Mouse (Mus musculus) CD4-positive helper T cell, adult 2 months (primary cell): ENCODE data around the gene Map3k5.

Source experiments
- DNase-seq: peaks from one replicate; pipeline ENCODE4 v3.0.0-alpha.2; 2012; ENCODE audit warnings: low read depth, missing footprints, low spot score

Map3k5 gene

DNA sequence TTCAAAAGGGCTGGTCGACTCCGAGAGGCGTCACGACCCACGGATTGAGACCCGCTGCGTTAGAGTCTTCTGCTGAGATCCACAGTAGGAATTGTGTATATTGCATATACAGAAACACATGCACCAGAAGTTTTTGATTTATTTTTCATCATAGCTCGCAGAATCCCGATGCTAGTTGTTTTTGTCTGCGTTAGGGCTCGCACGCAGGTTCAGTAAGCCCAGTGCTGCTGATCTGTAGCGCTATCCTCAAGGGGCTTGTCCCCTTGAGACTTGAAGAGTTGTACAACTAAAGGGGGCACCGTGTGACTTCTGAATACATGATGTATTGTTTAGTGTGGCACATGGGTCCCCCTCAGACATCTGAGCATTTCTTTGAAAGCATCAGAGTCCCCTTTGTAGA lies 172.8 kb downstream of the Map3k5 start:
- DNase-seq = no peak

DNA sequence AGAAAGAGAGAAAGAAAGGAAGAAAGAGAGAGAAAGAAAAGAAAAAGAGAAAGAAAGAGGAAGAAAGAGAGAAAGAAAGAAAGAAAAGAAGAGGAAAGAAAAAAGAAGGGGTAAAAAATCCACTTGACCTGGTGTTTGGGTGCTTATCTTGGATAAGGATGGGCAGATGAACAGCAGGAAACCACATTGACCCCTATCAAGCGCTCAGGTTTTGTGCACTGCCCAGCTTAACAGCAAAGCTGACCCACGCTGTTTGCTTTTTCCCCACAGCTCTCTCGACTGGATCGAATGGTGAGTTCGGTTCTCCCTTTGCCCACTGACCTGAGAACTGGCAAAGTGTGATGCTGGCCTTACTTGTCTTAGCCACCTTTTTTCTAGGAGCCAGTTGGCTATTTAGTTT lies 177.2 kb downstream of the Map3k5 start:
- no peak for DNase-seq

DNA sequence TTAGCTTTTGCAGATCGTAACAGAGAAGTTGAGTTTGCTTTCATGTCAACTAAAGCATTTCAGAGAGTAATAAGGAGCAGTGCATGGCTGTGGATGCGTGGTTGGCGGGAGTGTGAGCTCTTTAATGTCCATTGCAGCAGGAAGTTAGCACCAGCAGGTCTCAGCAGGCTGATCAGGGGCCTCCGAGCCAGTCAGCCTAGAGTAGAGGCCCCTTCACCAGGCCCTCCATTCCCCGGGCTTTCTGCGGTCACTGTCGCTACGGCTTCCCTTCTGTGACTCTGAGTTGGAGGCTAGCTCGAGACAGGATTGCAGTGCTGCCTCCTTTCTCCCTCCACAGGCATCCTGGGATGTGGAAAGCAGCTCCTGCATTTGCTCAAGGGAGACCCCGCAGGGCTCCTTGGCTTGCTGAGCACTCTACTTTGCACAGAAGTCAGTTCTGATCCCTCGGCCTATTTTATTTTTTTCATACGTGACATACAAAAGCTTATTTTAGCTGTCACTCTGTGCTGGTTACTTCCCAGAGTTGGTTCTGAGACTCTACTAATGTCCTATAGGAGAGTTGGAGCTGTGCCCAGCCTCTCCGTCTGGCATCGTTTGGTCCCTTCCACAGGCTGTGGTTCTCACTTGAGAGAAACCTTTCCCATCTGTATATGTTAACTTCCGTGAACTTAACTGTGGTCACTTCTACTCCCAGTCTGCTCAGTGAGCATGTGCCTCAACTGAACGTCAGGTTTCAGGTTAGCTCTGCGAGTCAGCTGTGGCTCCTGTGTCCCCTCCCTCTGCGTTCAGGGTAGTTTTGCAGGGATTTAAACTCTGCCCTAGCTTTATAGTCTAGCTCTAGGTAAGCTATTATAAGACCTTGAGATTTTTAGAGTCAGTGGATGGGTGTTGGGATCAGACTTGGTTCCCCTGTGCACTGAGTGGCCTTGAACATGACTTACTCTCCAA lies 178.0 kb downstream of the Map3k5 start:
- DNase-seq = no peak

DNA sequence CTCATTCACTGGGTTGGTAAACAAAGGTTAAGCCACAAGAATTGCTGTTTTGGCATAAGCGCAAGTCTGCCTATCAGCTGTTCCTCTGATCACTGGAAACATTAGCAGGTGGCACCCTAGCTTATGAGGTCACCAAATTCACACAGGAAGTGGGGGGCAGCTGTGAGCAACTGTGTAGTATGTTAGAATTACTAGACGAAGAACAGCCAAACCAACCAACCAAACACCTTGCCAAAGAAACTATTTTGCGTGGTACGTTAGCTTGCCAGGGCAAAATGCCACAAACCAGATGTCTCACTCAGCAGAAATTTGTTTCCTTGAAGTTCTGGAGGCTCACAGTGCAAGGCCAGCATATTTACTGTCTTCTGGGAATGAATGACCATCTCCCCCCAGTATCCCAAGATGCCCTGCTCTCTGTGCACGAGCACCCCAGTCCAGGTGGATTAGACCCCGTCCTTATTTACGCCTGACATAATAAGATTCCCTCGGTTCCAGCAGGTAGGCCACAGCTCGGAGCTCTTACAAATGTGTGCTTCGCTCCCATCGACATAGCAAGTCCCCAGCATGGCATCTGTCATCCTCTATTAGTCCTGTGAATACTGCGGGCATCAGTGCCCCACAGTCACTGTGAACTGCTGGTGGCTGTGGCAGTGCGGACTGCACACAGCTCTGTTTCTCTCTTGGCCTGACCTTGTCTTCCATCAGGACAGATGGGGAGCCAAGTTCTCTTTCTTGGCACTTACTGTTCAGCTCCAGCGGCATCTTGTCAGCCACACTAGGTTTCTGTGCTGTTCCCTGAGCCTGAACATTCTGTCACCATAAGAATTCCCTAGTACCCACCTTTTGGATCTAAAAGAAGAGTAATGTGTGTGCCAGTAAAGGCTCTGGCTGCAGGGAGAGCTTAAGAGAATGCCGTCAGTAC lies 185.5 kb downstream of the Map3k5 start:
- peak; percentile 65 for DNase-seq

DNA sequence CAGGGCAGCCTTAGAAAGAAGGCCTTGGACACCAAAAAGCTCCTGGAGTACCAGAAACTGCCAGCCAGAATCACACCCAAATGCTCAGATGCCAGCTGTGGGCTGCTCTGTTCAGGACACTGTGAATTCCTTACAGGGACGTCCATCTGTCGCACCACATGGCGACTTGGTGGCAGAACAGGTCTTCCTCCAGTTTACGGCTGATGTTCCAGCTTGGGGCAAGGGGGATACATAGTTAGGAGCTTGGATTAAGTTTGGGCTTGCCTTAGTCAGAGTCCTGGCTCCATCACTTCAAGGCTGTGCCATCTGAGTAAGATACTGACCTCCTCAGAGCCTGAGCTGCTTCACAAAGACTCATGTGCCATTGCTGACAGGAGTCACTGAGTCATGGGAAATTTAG lies 187.7 kb downstream of the Map3k5 start:
- DNase-seq = no peak

DNA sequence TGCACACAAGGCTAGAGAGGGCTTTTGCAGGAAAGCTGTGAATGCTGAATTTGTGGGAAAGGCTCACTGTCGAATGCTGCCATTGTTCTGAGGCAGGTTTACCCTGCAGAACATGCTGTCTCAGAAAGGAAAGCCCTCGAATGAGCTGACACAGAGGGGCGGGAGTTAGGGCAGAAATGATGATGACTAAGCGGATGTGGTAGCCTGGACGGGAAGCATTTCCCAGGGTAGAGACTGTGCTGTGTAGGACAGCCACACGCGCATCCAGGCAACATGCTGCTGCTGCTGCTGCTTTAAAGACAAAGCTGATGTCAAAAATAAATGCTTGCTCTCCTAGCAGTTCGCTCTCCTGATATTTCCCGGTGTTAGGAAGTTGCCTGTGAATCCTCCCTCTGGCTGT lies 189.1 kb downstream of the Map3k5 start:
- peak; percentile 54 for DNase-seq

DNA sequence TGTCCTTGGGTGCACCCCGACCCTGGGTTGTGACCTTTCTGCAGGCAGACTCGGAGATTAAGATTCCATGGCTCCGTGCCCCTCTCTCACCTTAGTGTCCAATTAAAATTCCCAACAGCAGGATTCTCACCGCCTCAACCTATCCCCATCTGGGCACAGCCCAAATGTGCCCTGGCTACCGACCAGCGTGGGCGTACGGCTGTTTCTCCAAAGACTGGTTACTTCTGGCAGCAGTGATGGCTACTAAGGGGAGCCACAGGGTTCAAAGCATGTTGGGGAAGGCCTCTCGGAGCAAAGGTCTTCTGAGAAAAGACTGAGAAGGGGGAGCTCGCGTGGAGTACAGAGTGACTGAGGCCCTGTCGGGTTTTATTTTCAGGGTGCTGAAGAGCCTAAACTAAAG lies 190.3 kb downstream of the Map3k5 start:
- no peak for DNase-seq

DNA sequence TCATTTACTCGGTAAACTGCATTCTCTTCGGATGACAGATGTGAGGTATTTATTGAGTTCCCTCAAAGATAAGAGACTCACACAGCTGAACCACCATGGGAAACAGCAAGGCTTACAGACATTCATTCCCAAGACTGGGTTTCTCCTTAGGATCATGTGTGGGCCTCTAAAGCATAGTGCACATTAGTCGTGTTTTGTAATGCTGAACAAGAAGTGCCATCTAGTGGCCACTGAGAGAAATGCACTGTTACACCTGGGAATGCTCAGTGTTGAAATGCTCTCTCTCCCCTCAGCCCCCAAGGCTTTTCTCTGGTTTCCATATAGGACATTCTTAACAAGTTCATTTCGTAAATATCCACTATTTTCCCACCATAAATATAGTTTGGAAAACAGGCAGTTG lies 191.0 kb downstream of the Map3k5 start:
- peak; percentile 50 for DNase-seq

DNA sequence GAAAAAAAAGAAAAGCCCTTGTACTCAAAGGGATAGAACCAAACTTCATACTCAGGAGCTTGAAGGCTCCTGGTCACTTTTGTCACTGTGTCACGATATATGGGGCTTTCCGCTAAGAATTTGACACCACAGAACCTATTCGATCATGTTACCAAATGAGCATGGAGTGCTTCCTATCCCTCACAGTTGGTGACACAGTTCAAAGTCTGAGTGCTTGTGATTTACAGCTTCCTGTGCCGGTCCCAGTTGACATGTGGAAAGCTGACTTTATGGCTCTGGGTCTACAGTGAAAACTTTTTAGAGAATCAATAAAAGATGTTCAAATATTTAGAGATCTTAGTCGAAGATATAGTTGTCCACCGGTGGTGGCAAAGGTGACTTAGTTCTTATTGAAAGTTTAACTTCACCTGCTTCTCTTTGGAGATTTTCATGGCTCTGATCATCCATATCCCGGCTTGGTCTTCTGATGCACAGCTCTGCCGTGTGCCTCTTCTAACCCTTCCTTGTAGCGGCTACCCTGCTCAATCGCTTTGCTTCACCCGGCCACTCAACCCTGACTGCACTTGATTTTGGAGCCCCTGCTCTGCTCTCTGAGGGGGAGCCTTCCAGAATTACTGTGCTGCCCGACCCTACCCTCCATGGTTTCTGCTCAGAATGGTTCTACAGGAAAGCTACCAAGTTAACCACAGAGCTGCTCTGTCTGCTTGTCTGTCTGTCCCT lies 198.8 kb downstream of the Map3k5 start:
- no peak for DNase-seq

DNA sequence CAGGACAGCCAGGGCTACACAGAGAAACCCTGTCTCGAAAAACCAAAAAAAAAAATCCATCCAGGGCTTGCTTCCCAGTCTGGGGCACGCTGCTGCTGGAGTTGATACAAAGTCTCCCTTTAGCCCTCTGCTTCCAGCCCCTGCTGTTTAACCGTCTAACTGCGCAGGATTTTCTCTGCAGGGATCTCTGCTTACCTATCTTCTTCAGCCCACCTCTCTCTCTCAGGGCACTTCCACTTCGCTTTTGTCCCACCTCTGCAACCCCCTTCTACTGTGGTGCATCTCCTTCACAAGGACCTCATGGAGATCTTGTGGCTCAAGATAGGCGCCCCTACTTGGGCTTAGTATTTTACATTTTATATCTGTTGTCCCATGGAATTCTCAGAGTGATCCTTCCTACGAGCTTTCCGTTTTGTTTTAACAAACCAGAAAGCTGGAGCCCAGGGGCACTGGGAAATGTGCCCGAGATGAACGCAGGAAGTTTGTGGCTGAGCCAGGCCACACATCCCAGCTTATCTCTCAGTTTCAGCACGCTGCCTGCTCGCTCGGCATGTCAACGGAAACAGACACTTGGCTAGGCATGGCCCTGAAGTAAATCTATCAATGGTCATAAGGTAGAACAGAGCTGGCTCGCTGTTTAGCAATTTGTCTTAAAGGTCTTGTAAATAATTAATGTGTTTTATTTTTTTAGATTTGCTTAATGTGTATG lies 201.2 kb downstream of the Map3k5 start:
- DNase-seq = no peak

DNA sequence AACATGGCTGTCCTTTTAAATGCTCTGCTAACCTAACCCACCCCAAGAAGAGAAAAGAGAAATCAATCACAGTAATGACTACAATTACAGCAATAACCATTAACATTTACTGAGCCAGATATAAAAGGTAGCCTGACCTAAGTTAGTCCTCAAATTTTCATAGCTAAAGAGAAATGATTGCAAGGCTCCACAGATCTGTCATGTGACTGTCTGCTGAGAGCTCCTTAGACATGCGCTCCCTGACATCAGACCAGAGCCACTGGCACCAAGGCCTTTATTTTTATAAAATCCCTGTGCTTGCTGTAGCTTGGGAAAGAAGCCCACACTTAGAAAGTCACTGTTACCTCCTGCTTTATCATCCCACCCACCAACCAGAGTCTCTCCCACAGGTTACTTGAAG lies 202.2 kb downstream of the Map3k5 start:
- no peak for DNase-seq

DNA sequence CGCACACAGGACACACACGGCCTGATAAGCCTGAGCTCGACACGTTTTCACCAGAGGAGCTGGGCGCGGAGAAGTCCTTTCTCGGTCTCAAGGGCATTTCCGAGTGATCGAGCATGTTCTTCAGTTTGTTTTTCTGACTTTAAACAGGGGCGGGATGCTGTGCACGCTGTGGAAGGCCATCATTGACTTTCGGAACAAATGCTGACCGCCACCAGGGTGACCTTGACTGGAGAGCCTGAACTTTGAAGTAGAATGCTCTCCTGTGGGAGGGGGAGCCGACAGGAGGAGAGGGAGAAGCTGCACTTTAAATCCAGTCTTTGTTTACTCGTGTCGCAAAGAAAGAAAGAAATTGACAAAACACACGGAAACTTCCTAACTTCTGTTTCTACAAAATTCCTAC lies 207.1 kb downstream of the Map3k5 start:
- DNase-seq = no peak

DNA sequence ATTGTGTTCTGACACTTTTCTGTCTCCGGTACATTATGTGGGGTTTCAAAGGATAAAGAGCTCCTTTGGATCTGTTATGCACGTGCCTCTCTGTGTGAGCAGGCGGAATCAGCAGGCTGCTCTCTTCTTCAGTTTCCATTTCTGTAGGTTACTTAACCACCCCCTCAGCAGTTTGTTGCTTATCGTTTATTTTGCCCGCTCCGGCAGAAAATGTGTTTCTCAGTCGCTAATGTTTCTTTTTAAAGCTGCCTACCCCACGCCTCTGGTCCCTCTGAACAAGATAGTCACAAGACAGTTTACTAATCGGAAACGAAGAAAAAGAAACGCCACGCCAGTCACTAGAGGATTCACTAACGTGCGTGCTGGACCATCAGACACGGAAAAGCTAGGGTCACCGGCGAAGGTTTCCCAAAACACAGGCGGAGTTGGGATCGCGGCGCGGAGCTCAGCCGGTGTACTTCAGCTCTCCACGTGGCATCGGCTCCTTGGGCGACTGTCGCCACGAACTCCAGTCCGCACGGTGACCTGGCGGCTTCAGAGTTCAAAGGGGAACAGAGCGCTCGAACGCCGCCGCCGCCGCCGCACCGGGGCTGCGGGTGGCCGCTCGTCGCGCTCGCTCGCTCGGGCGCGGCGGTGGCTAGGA lies 214.0 kb downstream of the Map3k5 start, which contains the start of gene Map7:
Gene Map7, plus strand, starts transcription at position 342 of the 643 bp plus-strand sequence.
- DNase-seq = peak; percentile 17

DNA sequence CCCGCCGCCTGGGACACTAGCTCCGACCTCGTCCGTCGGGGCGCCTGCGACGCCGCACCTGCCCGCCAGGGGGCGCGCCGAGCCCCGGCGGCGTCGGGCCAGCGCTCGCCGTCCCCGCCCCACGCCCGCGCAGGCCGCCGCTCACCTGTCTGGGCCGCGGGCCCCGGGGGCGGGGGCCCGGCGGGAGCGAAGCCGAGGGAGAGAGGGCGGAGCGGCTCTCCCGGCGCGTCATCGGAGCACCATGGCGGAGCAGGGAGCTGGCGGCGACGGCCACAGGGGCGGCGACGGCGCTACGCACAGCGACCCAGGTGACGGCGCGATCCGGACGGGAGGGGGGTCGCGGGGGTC lies 214.5 kb downstream of the Map3k5 start:
- DNase-seq = peak; percentile 74

DNA sequence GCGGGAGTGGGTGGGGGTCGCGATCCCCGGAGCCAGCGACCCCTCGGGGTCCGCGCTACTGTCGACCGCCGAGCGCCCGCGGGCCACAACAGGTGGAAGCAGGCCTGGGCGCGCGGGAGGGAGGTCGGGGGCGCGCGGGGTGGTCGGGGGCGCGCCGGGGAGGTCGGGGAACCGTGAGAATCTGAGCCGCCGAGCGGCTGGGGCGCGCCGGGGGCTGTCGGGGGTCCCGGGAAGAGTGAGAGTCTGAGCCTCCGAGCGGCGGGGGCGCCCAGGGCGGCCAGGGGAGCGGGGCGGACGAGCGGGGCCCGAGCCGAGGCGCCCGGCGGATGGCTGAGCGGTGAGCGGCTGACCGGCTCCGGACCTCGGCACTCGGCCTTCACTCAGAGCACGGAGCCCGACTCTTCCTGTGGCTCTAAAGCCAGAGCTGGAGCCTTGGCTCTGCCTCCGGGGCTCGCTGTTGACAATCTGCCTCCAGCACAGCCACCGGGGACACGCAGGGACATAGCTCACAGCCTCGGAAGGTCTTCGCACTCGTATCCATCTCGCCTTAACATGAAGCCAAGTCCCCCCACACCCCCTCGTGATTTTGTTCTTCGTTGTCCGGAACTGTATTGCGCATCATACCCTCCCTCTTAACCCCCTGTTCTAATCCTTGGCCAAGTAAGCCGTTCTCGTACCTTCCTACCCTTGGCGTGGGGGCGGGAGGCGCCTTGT lies 215.0 kb downstream of the Map3k5 start:
- peak; percentile 38 for DNase-seq

DNA sequence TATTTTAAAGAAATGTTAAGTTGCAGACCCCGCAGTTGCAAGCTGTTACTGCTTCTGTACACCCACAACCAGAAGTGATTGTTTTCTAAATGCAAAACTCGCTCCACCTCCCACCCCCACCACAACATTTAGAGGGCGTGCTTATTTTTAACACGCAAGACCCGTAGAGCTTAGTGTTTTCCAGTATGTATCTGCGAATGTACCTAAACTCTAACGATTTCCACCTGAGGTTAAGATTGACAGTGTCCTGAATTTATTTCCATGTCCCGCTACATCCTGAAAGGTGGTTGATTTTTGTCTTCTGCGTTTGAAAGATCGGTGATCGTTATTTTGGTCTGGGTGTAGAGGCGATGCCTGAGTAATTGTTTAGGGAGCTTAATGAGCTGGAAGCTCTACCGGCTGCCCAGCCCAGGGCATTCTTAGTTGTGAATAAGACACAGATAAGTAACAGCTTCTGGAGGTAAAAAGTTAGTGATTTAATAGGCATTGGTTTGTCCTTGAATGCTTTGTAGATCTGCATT lies 215.6 kb downstream of the Map3k5 start:
- DNase-seq = peak; percentile 34

DNA sequence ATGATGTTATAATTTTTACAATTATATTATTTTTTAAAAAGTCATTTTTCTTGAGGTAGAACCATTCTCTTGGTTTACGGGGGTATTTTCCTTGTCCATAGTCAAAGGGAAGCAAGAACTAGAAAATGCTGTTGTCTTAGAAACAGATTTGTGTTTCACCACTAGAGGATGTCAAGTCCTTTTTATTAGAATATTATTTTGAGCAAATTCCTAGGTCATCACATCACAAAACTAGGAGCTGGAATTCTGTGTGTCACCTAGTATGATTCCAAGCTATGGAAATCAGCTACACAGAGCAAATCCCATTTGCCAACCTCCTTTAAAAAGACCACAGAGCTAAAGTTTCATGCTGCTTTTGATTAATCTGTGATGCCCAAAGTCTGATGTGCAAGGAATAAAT lies 217.9 kb downstream of the Map3k5 start:
- DNase-seq = no peak

DNA sequence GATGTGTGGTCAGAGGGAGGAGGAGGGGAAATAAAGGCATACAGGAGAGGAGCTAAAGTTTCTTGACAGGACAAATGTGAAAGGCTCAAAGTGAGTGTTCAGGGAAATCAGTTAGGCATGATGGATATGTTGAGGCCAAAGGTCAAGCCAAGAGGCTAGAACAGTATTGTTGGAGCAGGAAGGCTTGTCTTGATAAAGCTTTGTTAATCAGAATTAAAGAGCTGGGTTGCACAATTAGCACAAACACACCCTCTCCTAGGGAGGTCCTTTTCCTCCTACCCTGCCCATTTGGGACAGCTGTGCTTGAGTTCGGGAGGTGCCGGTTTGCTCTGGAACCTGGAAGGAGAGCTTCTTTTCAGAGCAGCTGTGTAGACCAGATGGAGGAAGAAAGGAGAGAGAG lies 219.2 kb downstream of the Map3k5 start:
- no peak for DNase-seq

DNA sequence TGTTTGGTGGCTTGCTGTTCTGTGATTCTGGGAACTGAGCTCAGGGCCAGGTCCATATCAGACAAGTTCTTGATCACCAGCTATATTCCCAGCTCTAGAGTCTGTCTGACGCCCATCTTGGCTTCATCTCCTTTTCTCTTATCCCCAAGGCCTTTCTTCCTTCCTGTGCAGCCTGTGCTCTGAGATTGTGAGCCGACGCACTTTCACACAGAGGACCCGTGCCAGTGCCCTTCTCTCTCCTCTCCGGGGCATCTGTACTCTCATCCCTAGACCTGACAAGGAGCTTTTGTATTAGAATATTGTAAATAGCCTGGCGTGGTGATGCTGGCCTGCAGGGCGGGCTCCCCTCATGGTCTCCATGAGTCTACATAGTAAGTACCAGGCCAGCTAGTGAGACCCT lies 221.1 kb downstream of the Map3k5 start:
- no peak for DNase-seq
